Mouse (Mus musculus) G1E (cell line): ENCODE data around the gene Map1s. TPM values are rescaled to one million over a fixed set of nuclear protein-coding genes. Genes with fewer than 3 reads are reported as not detected.

Experiments
- ATAC-seq: 2 replicates; pipeline ENCODE4 v1.8.0; 2016; ENCODE audit warnings: mild to moderate bottlenecking; ENCODE audit not compliant: insufficient number of reproducible peaks, poor library complexity, low FRiP score, severe bottlenecking; ENCODE audit errors: extremely low read depth
- DNase-seq: peaks from one replicate; pipeline ENCODE4 v3.0.0; 2012; ENCODE audit warnings: low spot score
- H3K27me3 ChIP-seq: 2 replicates; pipeline ENCODE4 v1.6.1; 2012; ENCODE audit warnings: mild to moderate bottlenecking, low read length, inconsistent platforms; ENCODE audit not compliant: insufficient read depth
- H3K36me3 ChIP-seq: replicated peaks from 2 replicates; pipeline ENCODE3; 2012; ENCODE audit warnings: mild to moderate bottlenecking, inconsistent platforms
- H3K4me1 ChIP-seq: 2 replicates; pipeline ENCODE4 v1.6.1; 2012; ENCODE audit warnings: low read depth, low read length, inconsistent platforms, mixed read lengths; ENCODE audit not compliant: insufficient read depth
- H3K4me3 ChIP-seq: 2 replicates; pipeline ENCODE4 v1.5.1; 2012; ENCODE audit warnings: low read depth, mild to moderate bottlenecking, inconsistent platforms, low read length, moderate library complexity, mixed read lengths
- H3K9me3 ChIP-seq: replicated peaks from 2 replicates; pipeline ENCODE4 v1.6.1; 2012; ENCODE audit warnings: inconsistent platforms
- CTCF ChIP-seq: IDR thresholded peaks from 2 replicates; pipeline ENCODE4 v1.5.1; 2012; ENCODE audit warnings: low read depth, low read length, inconsistent platforms, mixed read lengths
- GATA1 ChIP-seq: IDR thresholded peaks from 2 replicates; pipeline ENCODE4 v1.6.1; 2012; ENCODE audit warnings: borderline replicate concordance, low read length, inconsistent platforms, mixed read lengths
- GATA2 ChIP-seq: IDR thresholded peaks from 2 replicates; pipeline ENCODE4 v1.6.1; 2012; ENCODE audit warnings: low read depth, low read length, inconsistent platforms, borderline replicate concordance
- POLR2AphosphoS5 ChIP-seq: IDR thresholded peaks from 2 replicates; pipeline ENCODE4 v1.6.1; 2012; ENCODE audit warnings: low read depth, low read length, inconsistent platforms; ENCODE audit not compliant: insufficient replicate concordance
- TAL1 ChIP-seq: conservative IDR thresholded peaks from 2 replicates; pipeline ENCODE4 v1.6.1; 2012; ENCODE audit warnings: low read depth, low read length, inconsistent platforms, mixed read lengths
- polyA plus RNA-seq: library from polyadenylated mRNA; stranded (reverse); fragments of >175 nt; gene quantifications from 2 replicates; pipeline ENCODE4 v1.2.3, GENCODE M21; 2012
- total RNA-seq, 2 experiments: library from RNA; stranded (forward) in 1 of 2; stranded (reverse) in 1 of 2; fragments of 200-1000 nt in 1 of 2; fragments of >200 nt in 1 of 2; fragmentation: Nextera tagmentation in 1 of 2; gene quantifications; 2 replicates each; pipeline ENCODE4 v1.2.3; 2014 to 2017

Map1s gene
- total and polyA plus RNA-seq, 3 experiments: 8.7 to 135 (median 26.3) TPM

DNA sequence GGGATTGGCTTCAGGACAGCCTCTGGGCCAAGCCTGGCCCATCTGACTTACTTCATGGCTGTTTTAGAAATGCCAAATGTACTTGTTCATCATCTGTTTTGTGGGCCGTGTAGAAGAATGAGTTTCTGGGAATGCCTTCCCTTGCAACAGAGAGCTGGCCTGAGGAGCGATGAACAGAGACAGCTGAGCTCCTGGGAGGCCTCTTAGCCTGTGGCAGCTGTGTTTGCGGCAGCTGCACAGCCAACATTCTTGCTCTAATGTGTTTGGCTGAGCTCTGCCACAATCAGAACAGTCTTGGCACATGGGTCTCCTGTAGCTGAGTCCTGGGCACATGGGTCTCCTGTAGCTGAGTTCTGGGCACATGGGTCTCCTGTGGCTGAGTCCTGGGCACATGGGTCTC, 22.4 kb downstream of the Map1s start:
- Histone ChIP-seq H3K4me3 (no peak overlapping the region), H3K4me1 (peaks cover 9% of the 10 kb centered on the region), H3K27me3 (peaks cover 34% of the 10 kb centered on the region), H3K36me3 (no peaks in the 10 kb centered on the region), H3K9me3 (no peaks in the 10 kb centered on the region)
- ATAC-seq (no peak), DNase-seq (no peak)
- TF ChIP-seq GATA2 (no peak), TAL1 (no peak), CTCF (no peak)

DNA sequence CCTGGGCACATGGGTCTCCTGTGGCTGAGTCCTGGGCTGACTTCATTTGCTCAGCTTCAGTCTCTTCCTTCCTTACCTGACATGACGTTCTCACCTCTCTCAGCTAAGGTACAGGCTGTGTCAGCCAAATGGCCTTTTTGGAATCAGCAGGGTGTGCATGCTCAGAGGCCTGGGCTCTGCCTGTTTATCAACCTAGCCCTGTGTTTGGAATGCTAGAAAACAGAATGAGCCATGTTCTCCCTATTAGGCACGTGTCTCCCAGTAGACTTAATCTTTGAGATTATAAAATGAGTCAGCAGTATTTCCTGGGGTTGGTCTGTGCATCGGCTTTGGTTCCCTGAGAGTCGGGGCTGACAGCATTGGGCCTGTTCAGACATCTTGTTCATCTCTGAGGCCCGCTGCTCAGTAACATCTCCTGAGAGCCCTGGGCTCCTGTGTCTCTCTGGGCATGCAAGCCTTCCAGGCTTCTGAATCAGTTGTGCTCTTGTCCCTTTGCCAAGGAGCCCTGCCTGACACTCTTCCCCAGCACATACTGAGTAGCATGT, 23.1 kb downstream of the Map1s start:
- ATAC-seq: no peak

DNA sequence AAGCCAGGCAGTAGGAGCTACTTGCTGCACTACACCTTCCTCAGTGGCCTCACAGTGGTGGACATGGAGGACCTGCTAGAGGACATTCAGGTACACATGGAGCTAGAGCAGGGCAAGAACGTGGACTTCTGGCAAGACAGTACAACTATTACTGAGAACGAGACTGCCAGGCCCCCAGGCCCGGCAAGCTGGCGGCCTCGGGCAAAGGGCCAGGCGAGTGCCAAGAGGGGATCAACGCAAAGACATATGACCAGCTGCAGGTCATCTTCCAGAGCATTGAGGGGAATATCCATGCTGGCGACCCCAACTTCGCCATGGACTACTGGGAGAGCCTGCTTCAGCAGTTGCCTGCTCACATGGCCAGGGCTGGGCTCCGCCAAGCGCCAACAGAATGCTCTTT, 26.0 kb downstream of the Map1s start:
- H3K4me1 ChIP-seq: peaks cover 9% of the 10 kb centered on the region
- DNase-seq: no peak
- H3K27me3 ChIP-seq: peaks cover 37% of the 10 kb centered on the region
- TF ChIP-seq GATA1 (no peak), CTCF (no peak), POLR2AphosphoS5 (no peak)
- H3K36me3 ChIP-seq: no peaks in the 10 kb centered on the region
- ATAC-seq: no peak
- no peak overlapping the region for H3K4me3 ChIP-seq
- no peaks in the 10 kb centered on the region for H3K9me3 ChIP-seq

More for the DNA sequence above, 23.1 kb downstream of the Map1s start:
- H3K36me3 ChIP-seq: no peaks in the 10 kb centered on the region
- peaks cover 9% of the 10 kb centered on the region for H3K4me1 ChIP-seq
- DNase-seq: no peak
- H3K27me3 ChIP-seq: peaks cover 34% of the 10 kb centered on the region
- TF ChIP-seq TAL1: no peak
- H3K4me3 ChIP-seq: no peak overlapping the region
- no peaks in the 10 kb centered on the region for H3K9me3 ChIP-seq

DNA sequence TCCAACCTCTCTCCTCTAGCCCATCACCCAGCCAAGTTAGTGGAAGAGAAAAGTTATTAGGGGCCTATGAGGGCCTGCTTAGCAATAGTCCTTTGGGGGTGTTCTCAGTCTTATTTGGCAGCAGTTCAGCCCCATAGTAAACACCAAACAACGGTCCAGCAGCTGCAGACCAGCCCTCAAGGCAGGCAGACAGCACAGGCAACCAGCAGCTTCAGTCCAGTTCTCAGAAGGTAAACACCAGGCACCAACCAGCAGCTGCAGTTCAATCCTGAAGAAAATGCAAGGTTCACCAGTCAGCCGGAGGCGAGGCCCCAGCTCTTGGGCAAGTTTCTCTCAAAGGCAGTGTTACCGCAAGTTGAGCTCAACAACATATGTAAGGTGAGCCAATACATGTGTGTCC, 27.3 kb downstream of the Map1s start:
- Histone ChIP-seq H3K36me3 (no peaks in the 10 kb centered on the region), H3K4me1 (peaks cover 9% of the 10 kb centered on the region), H3K27me3 (peaks cover 39% of the 10 kb centered on the region), H3K9me3 (no peaks in the 10 kb centered on the region), H3K4me3 (no peak overlapping the region)
- no peak for TF ChIP-seq TAL1
- no peak for TF ChIP-seq CTCF
- TF ChIP-seq GATA1: no peak
- no peak for DNase-seq
- ATAC-seq: no peak

DNA sequence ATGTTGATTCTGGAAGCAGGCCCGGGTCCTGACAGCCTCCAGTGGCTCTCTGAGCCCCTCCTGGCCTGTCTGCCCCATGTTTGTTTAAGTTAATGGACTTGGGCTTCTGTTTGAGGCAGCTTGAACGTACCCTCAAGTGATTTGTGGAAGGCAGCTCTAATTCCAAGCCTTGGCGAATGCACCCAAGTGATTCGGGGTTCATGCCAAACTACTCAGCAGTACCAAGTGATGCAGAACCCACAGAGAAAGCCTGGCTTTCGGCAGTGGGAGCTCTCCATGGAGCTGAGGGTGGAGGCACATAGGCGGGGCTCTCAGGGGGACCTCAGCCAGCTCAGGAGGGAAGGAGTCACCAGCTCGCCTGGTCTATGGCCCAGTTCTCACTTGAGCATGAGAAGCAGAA, 29.1 kb downstream of the Map1s start:
- H3K36me3 ChIP-seq: no peaks in the 10 kb centered on the region
- no peak overlapping the region for H3K4me3 ChIP-seq
- ATAC-seq (no peak), DNase-seq (no peak)
- H3K9me3 ChIP-seq: no peaks in the 10 kb centered on the region
- H3K4me1 ChIP-seq: no peaks in the 10 kb centered on the region
- no peak for TF ChIP-seq GATA1
- no peak for TF ChIP-seq GATA2
- TF ChIP-seq TAL1: no peak
- TF ChIP-seq CTCF: no peak
- no peak for TF ChIP-seq POLR2AphosphoS5
- H3K27me3 ChIP-seq: peaks cover 30% of the 10 kb centered on the region

DNA sequence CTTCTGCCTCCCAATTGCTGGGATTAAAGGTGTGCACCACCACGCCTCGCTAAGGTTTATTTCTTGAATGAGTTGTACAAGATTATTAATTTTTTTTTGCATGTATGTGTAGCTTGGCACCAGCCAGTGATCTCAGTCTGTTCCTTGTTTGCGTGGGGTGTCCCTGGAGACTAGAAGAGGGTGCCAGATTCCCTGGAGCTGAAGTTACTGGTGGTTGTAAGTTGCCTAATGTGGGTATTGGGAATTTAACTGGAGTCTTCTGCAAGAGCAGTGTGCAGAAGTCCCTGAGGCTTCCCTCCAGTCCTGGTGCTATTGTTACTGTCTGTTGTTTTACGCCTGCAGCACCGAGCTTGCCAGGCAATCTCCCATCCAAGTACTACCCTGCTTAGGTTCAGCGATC, 31.5 kb downstream of the Map1s start:
- ATAC-seq (no peak), DNase-seq (no peak)
- Histone ChIP-seq H3K4me1 (no peaks in the 10 kb centered on the region), H3K36me3 (no peaks in the 10 kb centered on the region), H3K4me3 (no peak overlapping the region), H3K9me3 (no peaks in the 10 kb centered on the region), H3K27me3 (peaks cover 28% of the 10 kb centered on the region)
- no peak for TF ChIP-seq CTCF
- no peak for TF ChIP-seq GATA1
- TF ChIP-seq GATA2: no peak
- TF ChIP-seq TAL1: no peak
- no peak for TF ChIP-seq POLR2AphosphoS5

DNA sequence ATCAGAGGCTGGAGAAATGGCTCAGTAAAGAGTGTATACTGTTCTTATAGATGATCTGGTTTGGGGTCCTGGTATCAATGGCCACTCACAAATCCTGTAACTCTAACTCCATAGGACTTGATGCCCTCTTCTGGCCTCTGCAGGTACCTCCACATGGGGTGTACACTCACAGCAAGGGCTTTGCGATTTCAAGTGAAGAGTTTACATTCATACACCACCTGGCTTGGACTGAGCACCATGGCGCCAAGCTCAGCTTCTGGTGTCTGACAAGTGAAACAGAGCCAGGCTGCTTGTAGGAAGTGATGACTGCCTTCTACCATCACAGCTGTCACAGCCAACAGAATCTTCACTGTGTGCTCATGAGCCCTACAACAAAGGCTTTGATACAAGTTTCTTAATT, 35.7 kb downstream of the Map1s start:
- H3K9me3 ChIP-seq: no peaks in the 10 kb centered on the region
- H3K4me1 ChIP-seq: no peaks in the 10 kb centered on the region
- H3K36me3 ChIP-seq: no peaks in the 10 kb centered on the region
- no peak for TF ChIP-seq TAL1
- no peak for TF ChIP-seq CTCF
- no peak for TF ChIP-seq GATA2
- TF ChIP-seq POLR2AphosphoS5: no peak
- no peak for TF ChIP-seq GATA1
- ATAC-seq (no peak), DNase-seq (no peak)
- peaks cover 14% of the 10 kb centered on the region for H3K27me3 ChIP-seq
- H3K4me3 ChIP-seq: no peak overlapping the region
